Mouse (Mus musculus): ENCODE data around the gene Tdrd12. TPM values are rescaled to one million over a fixed set of nuclear protein-coding genes. Genes with fewer than 3 reads are reported as not detected.
"Not testable (repeated sequence)": the region's sequence is repeated elsewhere in the genome, so short reads cannot be mapped to it uniquely, and the experiment has no call there.

Gene Tdrd12
- polyA plus RNA-seq (2016; fragmentation: Nextera tagmentation; extraction: Ambion mirVana) = 0.31 TPM in 1 of 2 replicates, not detected in the other

GRCm38 (mm10) chr7:35537562-35537961, at the start of gene Tdrd12:
Gene Tdrd12 (minus strand): TSS chr7:35537745.
- Histone ChIP-seq H3K27me3 (ENCODE audit: low read depth, poor library complexity, severe bottlenecking) (no peaks in the 10 kb centered on the region), H3K36me3 (no peaks in the 10 kb centered on the region), H3K9me3 (replicated peaks) (no peaks in the 10 kb centered on the region), H3K27ac (no peak within 1 kb of the TSS), H3K4me3 (no peak within 1 kb of the TSS), H3K4me1 (no peaks in the 10 kb centered on the region)
- 92% methylated on average over 17 of the region's 17 CpGs for WGBS
- no peak for DNase-seq (ENCODE audit: low spot score)

DNA sequence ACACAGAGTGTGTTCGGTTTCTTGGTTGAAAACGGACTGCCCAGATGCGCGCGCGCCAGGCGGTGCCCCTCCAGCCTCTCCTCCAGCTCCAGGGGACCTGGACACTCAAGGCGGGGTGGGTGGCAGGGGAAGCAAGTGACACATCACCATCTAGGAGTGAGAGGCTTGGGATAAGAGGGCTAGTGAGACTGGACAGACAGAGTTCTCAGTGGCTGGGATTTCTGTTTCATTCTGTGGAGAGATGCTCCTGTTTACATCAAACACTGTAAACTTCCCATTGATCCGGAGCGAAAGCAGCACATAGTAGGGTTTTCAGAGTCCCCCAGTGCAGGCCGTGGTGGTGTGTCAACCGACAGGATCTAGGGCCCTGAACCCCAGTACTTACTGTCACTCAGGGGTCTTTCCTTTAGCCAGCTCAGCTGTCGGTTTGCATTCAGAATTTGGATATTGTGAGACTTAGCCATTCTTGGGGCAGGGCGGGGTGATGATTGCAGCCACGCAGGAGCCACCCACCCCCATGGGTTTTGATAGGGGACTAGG, 49.4 kb upstream of the Tdrd12 start:
- Histone ChIP-seq H3K9me3 (replicated peaks) (no peaks in the 10 kb centered on the region), H3K4me3 (peak overlapping the region; percentile 81), H3K36me3 (peaks cover 6% of the 10 kb centered on the region), H3K4me1 (peaks cover 47% of the 10 kb centered on the region), H3K27ac (peak overlapping the region; percentile 89), H3K27me3 (ENCODE audit: low read depth, poor library complexity, severe bottlenecking) (peaks cover 29% of the 10 kb centered on the region)
- no peak for DNase-seq (ENCODE audit: low spot score)
- WGBS = 23% methylated on average over 15 of the region's 15 CpGs

GRCm38 (mm10) chr7:35586055-35586905, 48.7 kb upstream of the Tdrd12 start, which contains the start of gene Ankrd27:
Gene Ankrd27 (plus strand): TSS chr7:35586244.
- H3K27me3 ChIP-seq (ENCODE audit: low read depth, poor library complexity, severe bottlenecking) = peaks cover 33% of the 10 kb centered on the region
- peaks cover 47% of the 10 kb centered on the region for H3K4me1 ChIP-seq
- no peaks in the 10 kb centered on the region; the same call in 1 of the 2 replicates for H3K36me3 ChIP-seq
- no peaks in the 10 kb centered on the region for H3K9me3 ChIP-seq (replicated peaks)
- H3K4me3 ChIP-seq = peak within 1 kb of the TSS; percentile 81
- peak; percentile 90 for DNase-seq (ENCODE audit: low spot score)
- H3K27ac ChIP-seq = peak within 1 kb of the TSS; percentile 89
- under 1% methylated on average over 49 of the region's 49 CpGs for WGBS

- H3K36me3 ChIP-seq = no peaks in the 10 kb centered on the region
- peak; percentile 84 for DNase-seq (ENCODE audit: low spot score)
- WGBS = under 1% methylated on average over 45 of the region's 45 CpGs
- peak within 1 kb of the TSS; percentile 81 for H3K4me3 ChIP-seq
- H3K9me3 ChIP-seq (replicated peaks) = no peaks in the 10 kb centered on the region
- H3K27ac ChIP-seq = peak within 1 kb of the TSS; percentile 89
- H3K27me3 ChIP-seq (ENCODE audit: low read depth, poor library complexity, severe bottlenecking) = peaks cover 33% of the 10 kb centered on the region
- H3K4me1 ChIP-seq = peaks cover 43% of the 10 kb centered on the region
Measured at GRCm38 (mm10) chr7:35585191-35586054, 47.9 kb upstream of the Tdrd12 start, which contains the start of gene Rgs9bp. Gene Rgs9bp (minus strand): TSS chr7:35585582.

DNA sequence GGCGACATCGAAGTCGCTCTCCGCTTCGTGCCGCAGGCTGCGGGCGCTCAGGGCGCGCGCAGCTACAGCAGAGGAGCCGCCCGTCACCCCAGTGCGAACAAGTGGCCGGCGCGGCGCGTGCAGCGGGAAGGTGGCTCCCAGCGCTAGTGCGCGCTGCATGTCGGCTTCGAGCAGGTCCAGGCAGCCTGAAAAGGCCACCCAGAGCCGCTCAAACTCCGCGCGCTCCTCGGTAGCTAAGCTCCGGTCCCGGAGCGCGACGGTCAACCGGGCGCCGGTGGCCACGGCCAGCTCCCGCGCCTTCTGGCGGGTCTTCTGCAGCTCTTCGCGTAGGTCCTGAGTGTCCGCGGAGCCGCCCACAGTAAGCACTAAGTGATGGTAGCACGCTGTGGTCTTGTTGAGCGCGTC, 47.2 kb upstream of the Tdrd12 start:
- peaks cover 33% of the 10 kb centered on the region for H3K27me3 ChIP-seq (ENCODE audit: low read depth, poor library complexity, severe bottlenecking)
- peak overlapping the region; percentile 81 for H3K4me3 ChIP-seq
- peaks cover 43% of the 10 kb centered on the region for H3K4me1 ChIP-seq
- peak; percentile 73 for DNase-seq (ENCODE audit: low spot score)
- no peaks in the 10 kb centered on the region for H3K36me3 ChIP-seq
- under 1% methylated on average over 50 of the region's 50 CpGs for WGBS
- H3K27ac ChIP-seq = peak overlapping the region; percentile 89
- H3K9me3 ChIP-seq (replicated peaks) = no peaks in the 10 kb centered on the region

GRCm38 (mm10) chr7:35584068-35584785, 46.7 kb upstream of the Tdrd12 start:
- H3K9me3 ChIP-seq (replicated peaks) = no peaks in the 10 kb centered on the region
- WGBS = 4% methylated on average over 36 of the region's 36 CpGs
- H3K27me3 ChIP-seq (ENCODE audit: low read depth, poor library complexity, severe bottlenecking) = peaks cover 33% of the 10 kb centered on the region
- no peak for DNase-seq (ENCODE audit: low spot score)
- no peaks in the 10 kb centered on the region for H3K36me3 ChIP-seq
- H3K4me1 ChIP-seq = peaks cover 40% of the 10 kb centered on the region
- H3K27ac ChIP-seq = peak overlapping the region; percentile 89
- peak overlapping the region; percentile 81 for H3K4me3 ChIP-seq

GRCm38 (mm10) chr7:35583476-35584025, 46.0 kb upstream of the Tdrd12 start:
- WGBS = 9% methylated on average over 11 of the region's 11 CpGs

GRCm38 (mm10) chr7:35582719-35583118, 45.2 kb upstream of the Tdrd12 start:
- Histone ChIP-seq H3K27ac (no peak overlapping the region), H3K36me3 (no peaks in the 10 kb centered on the region), H3K4me1 (peaks cover 33% of the 10 kb centered on the region), H3K27me3 (ENCODE audit: low read depth, poor library complexity, severe bottlenecking) (peaks cover 33% of the 10 kb centered on the region), H3K9me3 (replicated peaks) (no peaks in the 10 kb centered on the region), H3K4me3 (no peak overlapping the region)
- 83% methylated on average over 5 of the region's 5 CpGs for WGBS
- no peak for DNase-seq (ENCODE audit: low spot score)

More at GRCm38 (mm10) chr7:35583476-35584025, 46.0 kb upstream of the Tdrd12 start:
- Histone ChIP-seq H3K36me3 (no peaks in the 10 kb centered on the region), H3K27me3 (ENCODE audit: low read depth, poor library complexity, severe bottlenecking) (peaks cover 33% of the 10 kb centered on the region), H3K27ac (no peak overlapping the region), H3K9me3 (replicated peaks) (no peaks in the 10 kb centered on the region), H3K4me1 (peaks cover 40% of the 10 kb centered on the region), H3K4me3 (peak overlapping the region; percentile 81; the same call in 1 of the 2 replicates)
- no peak for DNase-seq (ENCODE audit: low spot score)

- Histone ChIP-seq H3K36me3 (no peaks in the 10 kb centered on the region), H3K27ac (no peak overlapping the region), H3K9me3 (replicated peaks) (no peaks in the 10 kb centered on the region), H3K4me3 (no peak overlapping the region), H3K27me3 (ENCODE audit: low read depth, poor library complexity, severe bottlenecking) (peaks cover 29% of the 10 kb centered on the region), H3K4me1 (peaks cover 13% of the 10 kb centered on the region)
- DNase-seq (ENCODE audit: low spot score) = peak; percentile 65
- WGBS = 32% methylated on average over 4 of the region's 4 CpGs
Measured at GRCm38 (mm10) chr7:35579849-35580248, 42.3 kb upstream of the Tdrd12 start.

- not testable (repeated sequence) for H3K9me3 ChIP-seq (replicated peaks); H3K27ac ChIP-seq; H3K4me1 ChIP-seq; DNase-seq (ENCODE audit: low spot score); H3K27me3 ChIP-seq (ENCODE audit: low read depth, poor library complexity, severe bottlenecking); H3K4me3 ChIP-seq; H3K36me3 ChIP-seq
- 19% methylated on average over 6 of the region's 6 CpGs for WGBS
Measured at GRCm38 (mm10) chr7:35570883-35571282, 33.3 kb upstream of the Tdrd12 start.

- H3K9me3 ChIP-seq (replicated peaks) = not testable (repeated sequence)
Measured at GRCm38 (mm10) chr7:35569724-35570123, 32.2 kb upstream of the Tdrd12 start.

GRCm38 (mm10) chr7:35565965-35566364, 28.4 kb upstream of the Tdrd12 start:
- not testable (repeated sequence) for H3K4me3 ChIP-seq; H3K9me3 ChIP-seq (replicated peaks); H3K27me3 ChIP-seq (ENCODE audit: low read depth, poor library complexity, severe bottlenecking); H3K36me3 ChIP-seq; DNase-seq (ENCODE audit: low spot score); H3K4me1 ChIP-seq; H3K27ac ChIP-seq
- WGBS = 85% methylated on average over 13 of the region's 13 CpGs

More at GRCm38 (mm10) chr7:35569724-35570123, 32.2 kb upstream of the Tdrd12 start:
- 90% methylated on average over 4 of the region's 4 CpGs for WGBS
- H3K27me3 ChIP-seq (ENCODE audit: low read depth, poor library complexity, severe bottlenecking); DNase-seq (ENCODE audit: low spot score); H3K27ac ChIP-seq; H3K36me3 ChIP-seq; H3K4me1 ChIP-seq; H3K4me3 ChIP-seq: not testable (repeated sequence)
